Mouse (Mus musculus): ENCODE results near the gene Psmb5. TPM values are rescaled to one million over a fixed set of nuclear protein-coding genes. Genes with fewer than 3 reads are reported as not detected.

Psmb5 gene
- total RNA-seq (2021): 100 to 1,000 TPM; 173 to 176 TPM
- long read RNA-seq, experiment 1, transcript Psmb5-201 (3 exons, 899 nt): major isoform, 173 of 176 reads
- long read RNA-seq, experiment 1, partial matches to known transcripts: 3 of 176 reads
- long read RNA-seq, experiment 1, other reads (novel, unspliced or antisense): 0 of 176 reads
- long read RNA-seq, experiment 2, transcript Psmb5-201 (3 exons, 899 nt): major isoform, 169 of 176 reads
- long read RNA-seq, experiment 2, partial matches to known transcripts: 3 of 176 reads
- long read RNA-seq, experiment 2, other reads (novel, unspliced or antisense): 2 of 176 reads

GRCm38 (mm10) chr14:54617897-54618365, at the start of gene Psmb5:
TSS of gene Psmb5 (minus strand) at chr14:54618022.
- peak; percentile 70 to 87 for DNase-seq (ENCODE audit: low spot score in 2 of 2)

GRCm38 (mm10) chr14:54664477-54665222, 46.8 kb upstream of the Psmb5 start:
- no peak for DNase-seq (ENCODE audit: low spot score in 2 of 2)

GRCm38 (mm10) chr14:54660009-54660408, 42.2 kb upstream of the Psmb5 start:
- DNase-seq (ENCODE audit: low spot score in 2 of 2): no peak

DNA sequence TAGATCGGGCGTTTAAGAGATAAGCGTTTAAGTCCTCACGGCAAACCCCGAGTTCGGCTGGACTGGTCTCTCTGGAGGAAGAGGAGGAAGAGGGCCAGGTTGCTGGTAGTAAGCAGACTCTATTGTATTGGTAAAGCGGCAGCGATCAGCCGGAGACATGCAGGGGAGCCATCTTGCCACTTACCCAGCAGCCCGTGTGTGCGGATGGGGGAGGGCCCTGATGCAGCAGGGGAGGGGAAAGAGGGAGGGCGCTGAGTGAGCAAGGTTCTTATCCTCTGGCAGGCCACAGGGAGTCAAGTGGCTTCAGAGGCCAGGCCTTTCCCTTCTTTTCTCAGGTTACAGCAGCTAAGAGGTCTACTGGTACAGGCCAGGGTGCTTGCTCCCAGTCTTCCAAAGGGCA, 35.7 kb upstream of the Psmb5 start:
- DNase-seq (ENCODE audit: low spot score in 2 of 2): peak in 1 of 2 experiments; percentile 82

DNA sequence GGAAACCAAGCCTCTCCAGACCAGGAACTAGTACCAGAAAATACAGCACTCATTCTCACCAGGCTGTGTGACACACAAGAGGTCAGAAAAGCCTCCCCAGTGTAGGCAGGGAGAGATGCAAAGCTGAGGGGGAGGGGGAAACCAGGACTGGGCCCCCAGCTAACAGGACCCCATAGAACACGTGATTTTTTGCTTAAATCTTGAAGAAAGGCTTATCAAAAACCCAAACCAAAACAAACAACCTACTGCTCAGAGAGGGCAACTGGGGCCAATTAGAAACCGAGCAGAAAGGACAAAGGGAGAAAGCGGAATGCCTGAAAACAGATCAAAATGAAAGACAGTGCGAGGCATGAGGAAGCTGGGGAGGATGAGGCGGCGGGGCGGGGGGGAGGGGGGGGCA, 35.0 kb upstream of the Psmb5 start:
- DNase-seq (ENCODE audit: low spot score in 2 of 2): no peak

DNA sequence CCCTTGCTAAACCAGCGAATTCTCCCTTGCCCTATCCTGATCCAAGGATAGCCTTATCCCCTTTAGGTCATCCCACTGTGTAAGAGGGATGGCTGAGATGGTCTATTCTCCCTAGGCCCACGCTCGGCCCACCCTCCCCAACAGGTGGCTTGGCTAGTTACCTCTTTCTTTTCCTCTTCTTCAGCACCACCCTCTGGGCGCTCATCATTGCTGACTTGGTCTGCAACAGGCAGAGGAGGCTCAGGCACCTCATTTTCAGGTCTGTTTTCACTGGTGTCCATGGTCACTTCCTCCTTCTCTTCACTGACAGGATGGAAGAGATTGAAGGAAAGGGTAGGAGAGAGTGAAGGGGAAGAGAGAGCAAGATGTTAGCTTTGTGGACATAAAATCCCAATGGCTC, 33.7 kb upstream of the Psmb5 start:
- DNase-seq (ENCODE audit: low spot score in 2 of 2): no peak

- DNase-seq (ENCODE audit: low spot score in 2 of 2): peak; percentile 55 to 85
Measured at GRCm38 (mm10) chr14:54650621-54651454, 33.0 kb upstream of the Psmb5 start.

DNA sequence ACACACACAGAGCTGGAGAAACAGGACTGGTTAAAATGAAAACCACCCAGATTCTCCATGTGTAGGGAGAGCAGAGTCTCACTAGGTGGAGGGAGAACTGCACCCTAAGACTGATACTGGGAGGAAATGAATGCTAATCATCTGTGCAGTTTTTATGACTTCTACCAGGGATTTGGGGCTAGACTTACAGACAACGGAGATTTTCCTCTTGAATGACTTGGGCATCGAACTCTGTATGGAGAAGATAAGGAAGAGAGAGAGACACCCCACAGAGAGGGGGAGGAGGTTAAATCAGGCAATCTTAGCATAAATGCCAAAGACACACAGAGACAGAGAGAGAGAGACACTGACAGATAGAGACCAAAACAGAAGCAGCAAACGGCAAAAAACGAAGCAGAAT, 30.1 kb upstream of the Psmb5 start:
- no peak for DNase-seq (ENCODE audit: low spot score in 2 of 2)

GRCm38 (mm10) chr14:54646898-54647636, 29.2 kb upstream of the Psmb5 start:
- DNase-seq (ENCODE audit: low spot score in 2 of 2): no peak

- no peak for DNase-seq (ENCODE audit: low spot score in 2 of 2)
Measured at GRCm38 (mm10) chr14:54646455-54646854, 28.6 kb upstream of the Psmb5 start.

GRCm38 (mm10) chr14:54644294-54644693, 26.5 kb upstream of the Psmb5 start:
- DNase-seq (ENCODE audit: low spot score in 2 of 2): no peak

GRCm38 (mm10) chr14:54643011-54643410, 25.2 kb upstream of the Psmb5 start:
- no peak for DNase-seq (ENCODE audit: low spot score in 2 of 2)

GRCm38 (mm10) chr14:54642224-54642944, 24.6 kb upstream of the Psmb5 start:
- DNase-seq (ENCODE audit: low spot score in 2 of 2): no peak

DNA sequence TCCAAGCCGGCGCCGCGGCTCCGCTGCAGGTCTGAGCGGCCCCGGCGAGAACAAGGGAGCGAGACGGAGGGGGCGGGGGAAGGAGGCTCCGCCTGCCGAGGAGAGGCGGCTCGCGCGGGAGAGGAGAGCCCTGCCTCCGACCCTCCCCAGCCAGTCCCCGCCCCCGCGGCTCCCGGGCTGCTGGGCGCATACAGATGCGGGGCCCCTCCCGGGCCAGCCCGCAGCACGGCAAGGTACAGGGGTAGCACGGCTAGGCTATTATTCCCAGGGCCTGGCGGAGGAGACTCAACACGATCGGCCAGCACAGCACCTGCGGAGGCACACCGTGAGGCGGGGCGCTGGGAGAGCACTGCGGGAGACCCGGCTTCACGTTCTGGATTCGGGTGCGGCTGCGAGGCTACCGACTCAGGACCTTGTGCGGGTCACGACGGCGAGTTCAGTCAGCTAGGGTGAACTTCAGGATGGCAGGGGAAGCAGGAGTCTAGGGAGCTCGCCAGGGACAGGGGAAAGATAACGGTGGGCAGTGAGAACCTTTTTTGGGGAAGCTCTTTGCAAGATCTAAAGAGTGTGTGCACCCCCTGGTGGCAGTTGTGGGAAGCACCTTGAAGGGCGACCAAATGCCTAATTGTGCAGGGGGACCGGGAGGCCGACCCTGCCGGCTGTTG, 23.6 kb upstream of the Psmb5 start, which contains the start of gene Cdh24:
Gene Cdh24, minus strand, starts transcription at position 60 of the 665 bp plus-strand sequence.
- DNase-seq (ENCODE audit: low spot score in 2 of 2): peak; percentile 73 to 87

DNA sequence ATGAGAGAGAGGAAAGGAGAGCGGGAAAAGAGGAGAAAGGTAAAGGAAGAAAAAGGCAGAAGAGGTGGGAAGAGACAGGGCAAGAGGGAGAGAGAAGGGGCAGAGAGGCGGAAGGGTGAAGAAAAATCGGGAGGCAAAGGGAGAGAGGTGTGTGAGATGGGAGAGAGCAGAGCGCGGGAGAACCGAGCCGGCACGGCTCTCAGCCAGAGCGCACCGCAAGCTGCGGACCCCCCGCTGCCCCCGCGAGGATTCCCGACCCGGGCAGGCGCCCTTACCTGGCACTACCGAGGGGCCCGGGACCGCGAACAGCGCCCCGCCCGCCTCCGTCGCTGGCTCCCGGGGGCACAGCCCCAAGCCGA, 23.1 kb upstream of the Psmb5 start, which contains the start of gene Gm17606:
Gene Gm17606, plus strand, starts transcription at position 7 of the 359 bp plus-strand sequence.
- no peak for DNase-seq (ENCODE audit: low spot score in 2 of 2)

DNA sequence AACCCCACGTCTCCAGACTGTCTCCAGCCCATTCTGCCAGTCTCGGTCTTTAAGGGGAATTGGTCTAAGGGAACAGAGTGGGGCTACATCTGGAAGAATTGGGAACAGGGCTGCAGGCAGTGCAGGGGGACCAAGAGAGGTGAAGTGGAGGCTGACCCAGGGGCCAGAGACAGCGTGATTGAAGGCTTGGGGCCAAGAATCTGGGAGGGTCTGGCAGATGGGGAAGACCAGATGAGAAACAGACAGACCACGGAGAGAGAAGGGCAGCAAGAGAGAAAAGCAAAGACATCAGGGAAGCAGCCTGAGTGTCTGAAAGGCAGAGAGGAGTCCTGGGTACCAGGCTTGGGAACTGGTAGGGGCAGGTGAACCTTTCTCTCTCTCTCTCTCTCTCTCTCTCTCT, 22.3 kb upstream of the Psmb5 start:
- DNase-seq (ENCODE audit: low spot score in 2 of 2): no peak

DNA sequence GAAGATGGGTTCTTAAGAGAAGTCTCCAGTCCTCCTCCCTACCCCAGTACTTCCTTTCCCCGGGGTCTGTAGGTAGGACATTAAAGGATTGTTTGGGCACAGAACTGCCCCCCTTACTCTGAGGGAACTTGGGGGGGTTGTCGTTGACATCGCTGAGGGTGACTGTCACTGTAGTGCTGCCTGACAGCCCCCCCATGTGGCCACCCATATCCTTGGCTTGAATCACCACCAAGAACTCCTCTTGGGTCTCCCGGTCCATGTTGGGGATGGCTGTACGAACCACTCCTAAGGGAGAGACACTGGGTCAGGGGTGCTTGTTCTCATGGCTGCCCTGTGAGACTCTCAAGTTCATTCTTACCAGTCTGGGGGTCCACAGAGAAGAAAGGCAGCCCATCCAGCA, 20.4 kb upstream of the Psmb5 start:
- no peak for DNase-seq (ENCODE audit: low spot score in 2 of 2)

GRCm38 (mm10) chr14:54636954-54637353, 19.1 kb upstream of the Psmb5 start:
- no peak for DNase-seq (ENCODE audit: low spot score in 2 of 2)

DNA sequence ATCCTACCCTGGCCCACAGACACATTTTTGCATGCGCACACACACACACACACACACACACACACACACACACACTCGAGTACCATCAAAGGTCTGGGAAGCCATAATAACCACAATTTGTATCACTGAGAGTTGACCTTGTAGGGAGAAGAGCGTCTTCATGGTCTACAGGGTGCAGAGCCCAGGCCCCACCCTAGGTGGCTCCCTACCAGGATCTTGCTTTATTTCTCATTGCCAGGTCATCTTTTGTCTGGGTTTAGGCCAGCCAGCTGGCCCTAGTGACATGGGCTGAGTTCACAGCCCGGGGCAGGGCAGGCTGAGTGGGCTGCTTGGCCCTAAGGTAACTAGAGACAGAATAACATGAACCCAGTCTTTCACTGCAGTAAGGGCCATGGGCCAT, 16.4 kb upstream of the Psmb5 start:
- DNase-seq (ENCODE audit: low spot score in 2 of 2): no peak

DNA sequence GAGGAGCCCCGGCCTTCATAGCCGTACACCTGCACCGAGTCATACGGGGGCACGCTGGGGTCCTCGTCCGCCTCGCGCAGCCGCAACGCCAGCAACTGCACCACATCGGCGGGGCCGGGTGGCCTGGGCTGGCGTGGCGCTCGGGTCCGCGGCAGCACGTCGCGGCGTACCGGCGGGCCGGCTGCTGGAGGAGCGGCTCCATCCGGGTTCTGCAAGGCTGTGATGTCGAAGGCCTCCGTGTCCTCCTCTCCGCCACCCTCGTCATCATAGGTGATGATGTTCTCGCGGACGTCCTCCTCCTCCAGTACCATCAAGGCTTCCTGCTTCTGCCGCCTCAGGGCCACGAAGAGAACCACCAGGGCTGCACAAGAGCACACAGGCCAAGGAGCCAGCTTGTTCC, 14.4 kb upstream of the Psmb5 start:
- no peak for DNase-seq (ENCODE audit: low spot score in 2 of 2)
